Mouse (Mus musculus): Measurements from ENCODE around the gene Cbfa2t3. TPM values are rescaled to one million over a fixed set of nuclear protein-coding genes. Genes with fewer than 3 reads are reported as not detected.
"Not testable (repeated sequence)": the region's sequence is repeated elsewhere in the genome, so short reads cannot be mapped to it uniquely, and the experiment has no call there.

Cbfa2t3 gene
- polyA plus RNA-seq, 2 experiments = 1.9 to 3.3 TPM

- no peaks in the 10 kb centered on the region for H3K9me3 ChIP-seq (ENCODE audit: control insufficient read depth, low read length)
Measured at GRCm38 (mm10) chr8:122637230-122637629, 61.7 kb downstream of the Cbfa2t3 start.

DNA sequence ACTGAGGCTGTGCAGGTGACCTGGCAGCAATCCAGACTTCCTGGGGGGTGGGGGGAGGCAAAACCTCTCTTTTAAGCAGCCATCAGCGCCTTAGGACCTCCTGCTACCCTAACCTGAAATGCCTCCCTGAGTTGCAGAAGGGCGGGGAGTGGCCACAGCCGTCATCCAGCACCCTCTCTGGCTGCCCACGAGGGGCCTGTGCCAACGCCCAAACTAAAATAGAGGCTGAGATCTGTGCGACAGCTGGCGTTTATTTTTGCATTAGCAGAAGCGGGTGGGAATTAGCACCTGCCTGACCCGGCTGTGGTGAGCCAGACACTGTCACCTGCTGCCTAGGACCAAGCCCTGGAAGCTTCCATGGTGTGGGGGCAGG lies 62.1 kb downstream of the Cbfa2t3 start:
- TF ChIP-seq EP300 (IDR thresholded peaks at IDR 0.05; ENCODE audit: low read depth) = no peak
- no peak for TF ChIP-seq CTCF (IDR thresholded peaks at IDR 0.05; ENCODE audit: low read depth)
- Histone ChIP-seq H3K9ac (replicated peaks) (no peak overlapping the region), H3K36me3 (replicated peaks; ENCODE audit: control insufficient read depth, insufficient read depth, low read depth) (peaks cover 25% of the 10 kb centered on the region), H3K4me1 (replicated peaks; ENCODE audit: control insufficient read depth in 2 of 2, insufficient read depth in 2 of 2, low read length in 1 of 2) (peaks cover 16 to 18% of the 10 kb centered on the region in 2 experiments), H3K9me3 (ENCODE audit: control insufficient read depth, low read length) (no peaks in the 10 kb centered on the region), H3K4me2 (ENCODE audit: low read depth) (peak overlapping the region; percentile 47), H3K27ac (peak overlapping the region; percentile 70), H3K4me3 (ENCODE audit: insufficient read depth in 1 of 2, low read depth in 2 of 2, low read length in 2 of 2) (no peak overlapping the region), H3K27me3 (ENCODE audit: control insufficient read depth, insufficient read depth, low read length) (no peaks in the 10 kb centered on the region)
- ATAC-seq (ENCODE audit: insufficient read depth) (no peak), DNase-seq (ENCODE audit: low read depth in 3 of 3, low spot score in 3 of 3) (peak in 1 of 3 experiments; percentile 11)
- WGBS (ENCODE audit: insufficient replicate concordance) = 61% methylated on average over 9 of the region's 9 CpGs

More at GRCm38 (mm10) chr8:122637230-122637629, 61.7 kb downstream of the Cbfa2t3 start:
- H3K27me3 ChIP-seq (ENCODE audit: control insufficient read depth, insufficient read depth, low read length) = no peaks in the 10 kb centered on the region
- no peak for TF ChIP-seq CTCF (IDR thresholded peaks at IDR 0.05; ENCODE audit: low read depth)
- TF ChIP-seq EP300 (IDR thresholded peaks at IDR 0.05; ENCODE audit: low read depth) = no peak
- no peak overlapping the region for H3K4me3 ChIP-seq (ENCODE audit: insufficient read depth in 1 of 2, low read depth in 2 of 2, low read length in 2 of 2)
- no peak overlapping the region for H3K27ac ChIP-seq
- ATAC-seq (ENCODE audit: insufficient read depth) (no peak), DNase-seq (ENCODE audit: low read depth in 3 of 3, low spot score in 3 of 3) (no peak)
- H3K9ac ChIP-seq (replicated peaks) = no peak overlapping the region
- H3K4me2 ChIP-seq (ENCODE audit: low read depth) = no peak overlapping the region
- peaks cover 16 to 18% of the 10 kb centered on the region in 2 experiments for H3K4me1 ChIP-seq (replicated peaks; ENCODE audit: control insufficient read depth in 2 of 2, insufficient read depth in 2 of 2, low read length in 1 of 2)
- peaks cover 25% of the 10 kb centered on the region for H3K36me3 ChIP-seq (replicated peaks; ENCODE audit: control insufficient read depth, insufficient read depth, low read depth)
- 88% methylated on average over 9 of the region's 9 CpGs for WGBS (ENCODE audit: insufficient replicate concordance)

DNA sequence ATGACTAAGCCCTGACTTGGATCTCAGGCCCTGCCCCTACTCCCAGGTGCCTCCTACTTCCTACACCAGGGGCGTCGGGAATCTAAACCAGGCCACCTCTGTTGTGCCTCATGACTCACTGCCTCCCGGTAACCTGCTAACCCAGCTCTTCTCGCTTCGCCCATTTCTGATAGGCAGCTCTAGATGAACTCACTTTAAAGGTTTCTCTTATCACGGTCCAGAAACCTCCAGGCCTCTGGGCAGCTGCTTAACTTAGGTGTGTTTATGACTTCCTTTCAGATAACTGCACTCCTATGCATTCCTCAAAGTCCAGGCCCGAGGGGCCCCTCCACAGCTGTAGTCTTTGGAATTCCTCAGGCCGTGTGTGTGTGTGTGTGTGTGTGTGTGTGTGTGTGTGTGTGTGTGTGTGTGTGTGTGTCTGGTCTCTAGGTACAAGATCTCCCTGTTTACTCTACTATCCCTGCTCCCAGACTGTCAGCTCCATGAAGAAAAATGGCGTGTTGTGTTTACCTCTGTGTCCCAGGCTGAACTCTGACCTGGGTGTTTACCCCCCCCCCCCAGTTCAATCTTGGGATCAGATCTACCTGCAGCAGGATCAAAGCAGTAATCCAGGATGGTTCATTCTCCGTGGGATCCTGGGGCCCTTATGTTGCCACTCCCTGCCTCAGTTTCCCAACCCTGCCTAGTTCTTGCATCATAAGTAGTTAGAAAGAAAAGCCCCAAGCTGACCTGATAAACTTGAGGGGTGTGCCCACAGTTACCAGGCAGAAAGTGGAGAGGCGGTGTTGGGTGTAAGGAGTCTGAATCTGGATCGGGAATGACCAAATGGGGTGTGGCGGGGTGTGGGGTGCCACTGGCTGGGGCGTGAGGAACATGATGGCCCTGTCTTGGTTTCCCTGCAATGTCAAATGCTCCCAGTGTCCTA lies 62.8 kb downstream of the Cbfa2t3 start:
- DNase-seq (ENCODE audit: low read depth in 3 of 3, low spot score in 3 of 3) (peak; percentile 67 to 77 (median 68)), ATAC-seq (ENCODE audit: insufficient read depth) (peak; percentile 86)
- Histone ChIP-seq H3K27ac (peak overlapping the region; percentile 70), H3K4me3 (ENCODE audit: insufficient read depth in 1 of 2, low read depth in 2 of 2, low read length in 2 of 2) (no peak overlapping the region), H3K9ac (replicated peaks) (0 out of 2 replicates have a peak overlapping the region, but pooled peaks have one; percentile 33), H3K36me3 (replicated peaks; ENCODE audit: control insufficient read depth, insufficient read depth, low read depth) (peaks cover 25% of the 10 kb centered on the region), H3K9me3 (ENCODE audit: control insufficient read depth, low read length) (no peaks in the 10 kb centered on the region), H3K27me3 (ENCODE audit: control insufficient read depth, insufficient read depth, low read length) (no peaks in the 10 kb centered on the region), H3K4me1 (replicated peaks; ENCODE audit: control insufficient read depth in 2 of 2, insufficient read depth in 2 of 2, low read length in 1 of 2) (peaks cover 16 to 18% of the 10 kb centered on the region in 2 experiments), H3K4me2 (ENCODE audit: low read depth) (peak overlapping the region; percentile 47)
- TF ChIP-seq CTCF (IDR thresholded peaks at IDR 0.05; ENCODE audit: low read depth) (no peak), EP300 (IDR thresholded peaks at IDR 0.05; ENCODE audit: low read depth) (peak; percentile 81)
- WGBS (ENCODE audit: insufficient replicate concordance) = 38% methylated on average over 14 of the region's 14 CpGs

- Histone ChIP-seq H3K4me1 (replicated peaks; ENCODE audit: control insufficient read depth in 2 of 2, insufficient read depth in 2 of 2, low read length in 1 of 2) (peaks cover 16 to 18% of the 10 kb centered on the region in 2 experiments), H3K4me2 (ENCODE audit: low read depth) (no peak overlapping the region), H3K4me3 (ENCODE audit: insufficient read depth in 1 of 2, low read depth in 2 of 2, low read length in 2 of 2) (no peak overlapping the region), H3K27me3 (ENCODE audit: control insufficient read depth, insufficient read depth, low read length) (no peaks in the 10 kb centered on the region), H3K36me3 (replicated peaks; ENCODE audit: control insufficient read depth, insufficient read depth, low read depth) (peaks cover 32% of the 10 kb centered on the region), H3K9me3 (ENCODE audit: control insufficient read depth, low read length) (no peaks in the 10 kb centered on the region), H3K9ac (replicated peaks) (no peak overlapping the region), H3K27ac (no peak overlapping the region)
- no peak for TF ChIP-seq CTCF (IDR thresholded peaks at IDR 0.05; ENCODE audit: low read depth)
- no peak for TF ChIP-seq EP300 (IDR thresholded peaks at IDR 0.05; ENCODE audit: low read depth)
- no peak for DNase-seq (ENCODE audit: low read depth in 3 of 3, low spot score in 3 of 3)
- WGBS (ENCODE audit: insufficient replicate concordance) = 91% methylated on average over 14 of the region's 14 CpGs
- no peak for ATAC-seq (ENCODE audit: insufficient read depth)
Measured at GRCm38 (mm10) chr8:122633205-122633604, 65.7 kb downstream of the Cbfa2t3 start.

GRCm38 (mm10) chr8:122632134-122632533 lies 66.8 kb downstream of the Cbfa2t3 start:
- not testable (repeated sequence) for H3K9ac ChIP-seq (replicated peaks); H3K4me3 ChIP-seq (ENCODE audit: insufficient read depth in 1 of 2, low read depth in 2 of 2, low read length in 2 of 2); H3K27me3 ChIP-seq (ENCODE audit: control insufficient read depth, insufficient read depth, low read length); ATAC-seq (ENCODE audit: insufficient read depth); H3K9me3 ChIP-seq (ENCODE audit: control insufficient read depth, low read length); H3K27ac ChIP-seq; H3K4me2 ChIP-seq (ENCODE audit: low read depth); DNase-seq (ENCODE audit: low read depth in 3 of 3, low spot score in 3 of 3)
- WGBS (ENCODE audit: insufficient replicate concordance) = 53% methylated on average over 3 of the region's 3 CpGs
- Histone ChIP-seq H3K36me3 (replicated peaks; ENCODE audit: control insufficient read depth, insufficient read depth, low read depth) (peaks cover 26% of the 10 kb centered on the region), H3K4me1 (replicated peaks; ENCODE audit: control insufficient read depth in 2 of 2, insufficient read depth in 2 of 2, low read length in 1 of 2) (peaks cover 16 to 18% of the 10 kb centered on the region in 2 experiments)
- 0 out of 2 replicates have a peak, but pooled peaks have one; percentile 4 for TF ChIP-seq CTCF (IDR thresholded peaks at IDR 0.05; ENCODE audit: low read depth)

Measured in liver, embryonic 14.5 days (tissue).